8 mouse cellular contexts compared by ENCODE assay signal in genomic region chr6:50978571-50978970, GRCm38 (mm10).
DNase-seq lines count a peak whose midpoint lies in the region; ATAC-seq lines count a peak whose summit lies in the region.

No protein-coding gene starts in this region.

- H3K4me2 ChIP-seq in embryonic facial prominence, embryonic 14.5 days (ENCODE audit: low read depth, low read length): no peak overlapping the region
- H3K4me2 ChIP-seq in intestine, embryonic 14.5 days (ENCODE audit: low read length): no peak overlapping the region
- H3K4me2 ChIP-seq in lung, embryonic 15.5 days: no peak overlapping the region

- no peak for ATAC-seq in embryonic facial prominence, embryonic 14.5 days (ENCODE audit: low read depth)
- ATAC-seq in intestine, embryonic 14.5 days (replicated peaks; ENCODE audit: low FRiP score, low TSS enrichment, low read depth): no peak
- ATAC-seq in lung, embryonic 15.5 days (ENCODE audit: borderline replicate concordance, extremely low read depth, low FRiP score, low TSS enrichment): peak; percentile 35; the same call in 1 of the 2 replicates
- no peak for ATAC-seq in megakaryocyte, adult 5-6 weeks (ENCODE audit: poor library complexity, severe bottlenecking)

- peak overlapping the region; percentile 92 for H3K27ac ChIP-seq in embryonic facial prominence, embryonic 14.5 days (replicated peaks; ENCODE audit: low read depth, low read length)
- H3K27ac ChIP-seq in intestine, embryonic 14.5 days (ENCODE audit: low read depth): peak overlapping the region; percentile 91; the same call in 1 of the 2 replicates
- peak overlapping the region; percentile 76 for H3K27ac ChIP-seq in lung, embryonic 15.5 days

- no peaks in the 10 kb centered on the region for H3K9me3 ChIP-seq in embryonic facial prominence, embryonic 14.5 days (ENCODE audit: control insufficient read depth, low read length)
- H3K9me3 ChIP-seq in intestine, embryonic 14.5 days (ENCODE audit: control insufficient read depth, low read length): no peaks in the 10 kb centered on the region
- H3K9me3 ChIP-seq in lung, embryonic 15.5 days: no peaks in the 10 kb centered on the region

- DNase-seq in adrenal gland, adult 8-10 months: peak; percentile 11
- no peak for DNase-seq in adrenal gland, postnatal 25 days
- DNase-seq in embryonic facial prominence, embryonic 14.5 days (ENCODE audit: low spot score): no peak
- no peak for DNase-seq in intestine, embryonic 14.5 days (ENCODE audit: low spot score)
- no peak for DNase-seq in thymus, postnatal 36 days
- no peak for DNase-seq in right cerebral cortex, postnatal 25 days

- H3K36me3 ChIP-seq in embryonic facial prominence, embryonic 14.5 days (ENCODE audit: control insufficient read depth, insufficient read depth, low read length): no peaks in the 10 kb centered on the region
- H3K36me3 ChIP-seq in intestine, embryonic 14.5 days (ENCODE audit: control insufficient read depth, insufficient read depth, low read length): no peaks in the 10 kb centered on the region
- no peaks in the 10 kb centered on the region for H3K36me3 ChIP-seq in lung, embryonic 15.5 days

- no peaks in the 10 kb centered on the region for H3K27me3 ChIP-seq in embryonic facial prominence, embryonic 14.5 days (replicated peaks; ENCODE audit: control insufficient read depth, insufficient read depth, low read length)
- no peaks in the 10 kb centered on the region for H3K27me3 ChIP-seq in intestine, embryonic 14.5 days (replicated peaks; ENCODE audit: control insufficient read depth, insufficient read depth, low read length)
- no peaks in the 10 kb centered on the region for H3K27me3 ChIP-seq in lung, embryonic 15.5 days

- H3K4me1 ChIP-seq in embryonic facial prominence, embryonic 14.5 days (ENCODE audit: control insufficient read depth, insufficient read depth, low read length): peaks cover 52% of the 10 kb centered on the region
- H3K4me1 ChIP-seq in intestine, embryonic 14.5 days (replicated peaks; ENCODE audit: control insufficient read depth, insufficient read depth, low read length): peaks cover 66% of the 10 kb centered on the region
- peaks cover 43% of the 10 kb centered on the region for H3K4me1 ChIP-seq in lung, embryonic 15.5 days

- no peak overlapping the region for H3K4me3 ChIP-seq in embryonic facial prominence, embryonic 14.5 days (ENCODE audit: low read depth, low read length)
- H3K4me3 ChIP-seq in intestine, embryonic 14.5 days (ENCODE audit: low read depth, low read length): no peak overlapping the region
- H3K4me3 ChIP-seq in lung, embryonic 15.5 days: no peak overlapping the region

- WGBS in embryonic facial prominence, embryonic 14.5 days: 29% methylated on average over 3 of the region's 3 CpGs
- 29% methylated on average over 3 of the region's 3 CpGs for WGBS in intestine, embryonic 14.5 days
- 23% methylated on average over 3 of the region's 3 CpGs for WGBS in lung, embryonic 15.5 days

- H3K9ac ChIP-seq in embryonic facial prominence, embryonic 14.5 days (ENCODE audit: low read depth, low read length): no peak overlapping the region
- no peak overlapping the region for H3K9ac ChIP-seq in intestine, embryonic 14.5 days (ENCODE audit: low read length)
- no peak overlapping the region for H3K9ac ChIP-seq in lung, embryonic 15.5 days
